In the genomic region with DNA sequence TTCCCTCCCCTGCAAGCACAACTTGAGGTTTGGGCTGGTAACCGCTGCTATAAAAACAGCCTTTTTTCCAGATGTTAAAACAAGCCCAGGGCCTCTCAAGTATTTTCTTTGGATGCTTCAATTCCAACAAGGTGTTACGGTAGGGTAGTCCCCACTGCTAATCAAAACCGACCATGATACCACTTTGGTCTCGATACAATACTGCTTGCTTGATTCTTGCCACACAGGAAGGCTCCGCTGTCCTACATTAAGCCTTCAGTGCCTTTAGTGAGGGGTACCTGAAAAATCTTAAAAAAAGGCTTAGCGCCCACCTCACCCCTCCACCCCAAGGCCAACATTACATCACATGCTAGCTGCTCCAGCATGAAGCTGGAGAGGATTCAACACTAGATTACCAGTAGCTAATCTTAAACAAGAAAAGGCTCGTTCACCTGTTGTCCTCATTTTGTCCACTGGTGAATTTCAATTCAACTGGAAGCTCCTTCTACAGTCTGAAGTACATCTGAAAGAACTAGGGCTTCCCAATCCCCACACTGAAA, we compare ENCODE assay signal across 8 mouse cellular contexts. TPM values are rescaled to one million over a fixed set of nuclear protein-coding genes. Genes with fewer than 3 reads are reported as not detected.
DNase-seq lines count a peak whose midpoint lies in the region; ATAC-seq and TF ChIP-seq lines count a peak whose summit lies in the region.

No protein-coding gene starts in this region.

- no peaks in the 10 kb centered on the region for H3K9me3 ChIP-seq in heart, embryonic 10.5 days
- H3K9me3 ChIP-seq in ES-E14 (ENCODE audit: control insufficient read depth, insufficient read depth, low read depth, low read length), result no peaks in the 10 kb centered on the region
- no peaks in the 10 kb centered on the region for H3K9me3 ChIP-seq in heart, embryonic 14.5 days (ENCODE audit: control insufficient read depth, low read length)
- H3K9me3 ChIP-seq in liver, postnatal 0 days (ENCODE audit: low read length), result no peaks in the 10 kb centered on the region

- TF ChIP-seq CTCF in liver, postnatal 0 days (IDR thresholded peaks at IDR 0.05; ENCODE audit: low read depth), result no peak

- no peak for ATAC-seq in heart, embryonic 14.5 days (ENCODE audit: insufficient number of reproducible peaks, insufficient read depth, low FRiP score, low read depth)
- no peak for ATAC-seq in liver, postnatal 0 days

- TF ChIP-seq EP300 in liver, postnatal 0 days (IDR thresholded peaks at IDR 0.05; ENCODE audit: low read depth), result no peak

- peak overlapping the region; percentile 29; the same call in 1 of the 2 replicates for H3K27ac ChIP-seq in heart, embryonic 10.5 days
- H3K27ac ChIP-seq in ES-E14 (ENCODE audit: insufficient read depth, low read depth, low read length, poor library complexity, severe bottlenecking), result peak overlapping the region; percentile 54
- peak overlapping the region; percentile 66 to 68 for H3K27ac ChIP-seq in heart, embryonic 14.5 days (replicated peaks in 1 of 2; ENCODE audit: control insufficient read depth in 1 of 2, insufficient read depth in 1 of 2, low read depth in 2 of 2, low read length in 2 of 2)
- H3K27ac ChIP-seq in liver, postnatal 0 days (ENCODE audit: low read depth), result peak overlapping the region; percentile 70

- peaks cover 62% of the 10 kb centered on the region for H3K36me3 ChIP-seq in heart, embryonic 10.5 days
- peaks cover 42% of the 10 kb centered on the region for H3K36me3 ChIP-seq in ES-E14 (ENCODE audit: control insufficient read depth, insufficient read depth, low read length, poor library complexity, severe bottlenecking)
- H3K36me3 ChIP-seq in heart, embryonic 14.5 days (ENCODE audit: control insufficient read depth, insufficient read depth, low read length), result peaks cover 63% of the 10 kb centered on the region
- peaks cover 62% of the 10 kb centered on the region for H3K36me3 ChIP-seq in liver, postnatal 0 days (replicated peaks; ENCODE audit: insufficient read depth, low read length)

- H3K4me2 ChIP-seq in heart, embryonic 14.5 days (ENCODE audit: low read length), result peak overlapping the region; percentile 95
- peak overlapping the region; percentile 73 for H3K4me2 ChIP-seq in liver, postnatal 0 days (ENCODE audit: low read depth, low read length)

- H3K9ac ChIP-seq in ES-E14 (ENCODE audit: insufficient read depth, low read depth, low read length, poor library complexity, severe bottlenecking), result no peak overlapping the region; the same call in 1 of the 2 replicates
- H3K9ac ChIP-seq in heart, embryonic 14.5 days (ENCODE audit: low read length), result peak overlapping the region; percentile 97
- H3K9ac ChIP-seq in liver, postnatal 0 days (replicated peaks), result peak overlapping the region; percentile 50; the same call in 1 of the 2 replicates

- no peaks in the 10 kb centered on the region for H3K27me3 ChIP-seq in heart, embryonic 10.5 days (ENCODE audit: insufficient read depth, poor library complexity, severe bottlenecking)
- no peaks in the 10 kb centered on the region for H3K27me3 ChIP-seq in heart, embryonic 14.5 days (ENCODE audit: control insufficient read depth, insufficient read depth, low read length)
- H3K27me3 ChIP-seq in liver, postnatal 0 days (ENCODE audit: insufficient read depth, low read length), result no peaks in the 10 kb centered on the region

- in situ Hi-C loops in ES-E14 (cut with MboI; ENCODE audit: low sequenced_read_pairs in 2 of 2, unreplicated experiment in 2 of 2), result loop anchor here in 1 of 2 experiments (10.0 kb wide), 1 partner anchor 48 kb away; no protein-coding TSS in a partner anchor

- WGBS in heart, embryonic 10.5 days, result 74% methylated on average over 7 of the region's 7 CpGs
- WGBS in heart, embryonic 14.5 days, result 57% methylated on average over 7 of the region's 7 CpGs
- 77% methylated on average over 7 of the region's 7 CpGs for WGBS in liver, postnatal 0 days (ENCODE audit: insufficient replicate concordance)

- H3K4me1 ChIP-seq in heart, embryonic 10.5 days, result peaks cover 19% of the 10 kb centered on the region
- H3K4me1 ChIP-seq in ES-E14 (ENCODE audit: control insufficient read depth in 2 of 2, insufficient read depth in 2 of 2, low read length in 2 of 2, poor library complexity in 1 of 2), result no peaks in the 10 kb centered on the region
- H3K4me1 ChIP-seq in heart, embryonic 14.5 days (ENCODE audit: control insufficient read depth in 2 of 2, insufficient read depth in 2 of 2, low read length in 2 of 2), result peaks cover 3 to 21% of the 10 kb centered on the region in 2 experiments
- H3K4me1 ChIP-seq in liver, postnatal 0 days (ENCODE audit: insufficient read depth), result peaks cover 23% of the 10 kb centered on the region; the same call in 1 of the 2 replicates

- DNase-seq in heart, embryonic 10.5 days (ENCODE audit: low spot score), result peak; percentile 73
- DNase-seq in heart, postnatal 36 days, result no peak
- DNase-seq in ES-E14 (ENCODE audit: low read depth, low spot score), result no peak
- peak; percentile 13 for DNase-seq in liver, postnatal 0 days
- no peak for DNase-seq in yolk sac, embryonic 10.5 days (ENCODE audit: low spot score)
- no peak for DNase-seq in ovary, postnatal 14 days (ENCODE audit: low spot score)
- no peak for DNase-seq in layer of hippocampus, postnatal 14 days (ENCODE audit: low spot score in 2 of 2)

- peak overlapping the region; percentile 86 for H3K4me3 ChIP-seq in heart, embryonic 10.5 days
- peak overlapping the region; percentile 19 to 68; a peak in 3 of 4 replicates for H3K4me3 ChIP-seq in ES-E14 (ENCODE audit: insufficient read depth in 1 of 2, low read depth in 1 of 2, low read length in 2 of 2, poor library complexity in 1 of 2, severe bottlenecking in 1 of 2)
- peak overlapping the region; percentile 63 to 76 for H3K4me3 ChIP-seq in heart, embryonic 14.5 days (ENCODE audit: control insufficient read depth in 1 of 2, insufficient read depth in 1 of 2, low read depth in 1 of 2, low read length in 2 of 2)
- peak overlapping the region; percentile 84 for H3K4me3 ChIP-seq in liver, postnatal 0 days (ENCODE audit: low read depth, low read length)

- intact Hi-C loops in heart, postnatal 36 days (cut with DNase I), result no loop called here

TF ChIP-seq in ES-E14, 5 proteins besides CTCF, POLR2A, EP300 and RAD21:
- TF ChIP-seq ZNF384 (IDR thresholded peaks at IDR 0.05; ENCODE audit: low read depth, low read length) (no peak), HCFC1 (IDR thresholded peaks at IDR 0.05; ENCODE audit: borderline replicate concordance, insufficient read depth, low read length) (no peak), MAFK (IDR thresholded peaks at IDR 0.05; ENCODE audit: insufficient read depth, low read depth, low read length) (no peak), CHD2 (IDR thresholded peaks at IDR 0.05; ENCODE audit: low read depth, low read length) (no peak), ZC3H11A (IDR thresholded peaks at IDR 0.05; ENCODE audit: borderline replicate concordance, low read depth, low read length) (no peak)

RNA-seq across cellular contexts. Expression of a gene that starts 25.4 kb away (rescaled TPM):
- polyA plus RNA-seq in heart, embryonic 10.5 days (2016; fragmentation: Nextera tagmentation; extraction: Ambion mirVana), result 74.4 and 75.2 TPM in 2 replicates
- total RNA-seq in heart, postnatal 36 days (2021), result 10 to 100 TPM; 69.0 to 72.9 TPM
- total RNA-seq in ES-E14 (2012; rRNA removed), result 55.6 and 80.8 TPM in 2 replicates
- 56.9 and 62.3 TPM in 2 replicates for polyA plus RNA-seq in heart, embryonic 14.5 days (2014; fragmentation: Nextera tagmentation; extraction: Ambion mirVana)
- polyA plus RNA-seq in liver, postnatal 0 days (2015; fragmentation: Nextera tagmentation; extraction: Ambion mirVana), result 16.9 and 17.0 TPM in 2 replicates
- total RNA-seq in layer of hippocampus, postnatal 14 days (2021), result 10 to 100 TPM; 73.6 to 75.1 TPM

RNA-seq across cellular contexts. Expression of a gene that starts 55.9 kb away (rescaled TPM):
- polyA plus RNA-seq in heart, embryonic 10.5 days (2016; fragmentation: Nextera tagmentation; extraction: Ambion mirVana), result 4.2 and 4.3 TPM in 2 replicates
- 10 to 100 TPM; 36.5 to 42.2 TPM for total RNA-seq in heart, postnatal 36 days (2021)
- 7.0 and 7.8 TPM in 2 replicates for total RNA-seq in ES-E14 (2012; rRNA removed)
- 35.7 and 39.0 TPM in 2 replicates for polyA plus RNA-seq in heart, embryonic 14.5 days (2014; fragmentation: Nextera tagmentation; extraction: Ambion mirVana)
- polyA plus RNA-seq in liver, postnatal 0 days (2015; fragmentation: Nextera tagmentation; extraction: Ambion mirVana), result 1.3 and 1.4 TPM in 2 replicates
- total RNA-seq in layer of hippocampus, postnatal 14 days (2021), result 10 to 100 TPM; 24.7 to 32.7 TPM

Comparison
In these comparisons a context has a peak if more than half of its experiments do, and no peak if none do; other contexts are left out.
1. DNase-seq: peak in heart, embryonic 10.5 days (single experiment) and liver, postnatal 0 days (single experiment); none in heart, postnatal 36 days (0 of 2), ES-E14 (single experiment), yolk sac, embryonic 10.5 days (single experiment), ovary, postnatal 14 days (single experiment) and layer of hippocampus, postnatal 14 days (0 of 2).
2. Peak in every context shown above with its lines, with median percentiles within 50 percentile points of each other: H3K27ac ChIP-seq and H3K4me3 ChIP-seq.